Mouse (Mus musculus): Measurements from ENCODE around the gene Xpo5.

DNA sequence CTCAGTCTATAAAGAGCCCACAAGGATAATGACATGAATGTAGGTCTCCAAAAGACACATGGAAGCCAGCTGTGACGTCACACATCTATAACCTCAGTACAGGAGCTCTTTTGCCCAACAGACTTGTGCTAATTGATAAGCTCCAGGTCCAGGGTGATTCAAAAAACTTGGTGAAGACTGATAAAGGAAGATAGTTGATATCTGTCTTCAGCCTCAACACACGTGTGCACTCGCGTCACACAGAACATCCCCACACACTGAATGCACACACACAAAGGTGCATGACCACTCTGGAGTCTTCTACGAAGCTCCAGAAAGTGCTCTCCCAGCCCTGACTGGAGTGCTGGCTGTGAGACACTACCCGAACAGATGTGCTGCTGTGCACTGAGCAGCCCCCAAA is 34.5 kb downstream of the Xpo5 start:
- TF ChIP-seq POLR2A (IDR thresholded peaks at IDR 0.05; ENCODE audit: borderline replicate concordance, control insufficient read depth, low read depth, low read length) (no peak), CTCF (IDR thresholded peaks at IDR 0.05; ENCODE audit: control insufficient read depth, insufficient read depth, low read length) (no peak)

Data from bone marrow, adult 2 months (tissue).